Mouse (Mus musculus): ENCODE results near the gene Scgb2b2. TPM values are rescaled to one million over a fixed set of nuclear protein-coding genes. Genes with fewer than 3 reads are reported as not detected.

The Scgb2b2 gene
- polyA plus RNA-seq (2016; fragmentation: Nextera tagmentation; extraction: Ambion mirVana): not detected in 2 replicates

DNA sequence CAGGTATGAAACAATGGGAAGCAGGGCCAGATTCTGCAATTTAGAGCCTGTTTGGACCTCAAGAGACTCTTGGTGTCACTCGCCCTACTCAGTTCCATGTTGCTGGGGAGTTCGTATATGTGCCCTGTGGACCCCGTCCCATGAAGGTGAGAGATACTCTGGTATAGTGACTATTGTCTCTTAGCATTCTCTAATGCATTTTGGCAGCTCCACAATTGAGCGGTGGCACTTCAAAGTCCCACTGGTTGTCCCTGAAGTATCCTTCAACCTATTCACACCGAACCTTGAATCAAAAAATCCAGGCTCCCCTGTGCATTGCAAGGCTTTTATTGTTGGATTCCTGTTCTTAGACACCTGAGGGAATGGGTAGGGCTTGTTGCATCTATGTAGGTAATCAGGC is at the start of gene Scgb2b2:
Scgb2b2 (plus strand) TSS at position 301 of the 400 bp plus-strand sequence.
- Histone ChIP-seq H3K4me1 (no peaks in the 10 kb centered on the region), H3K4me3 (no peak within 1 kb of the TSS), H3K9me3 (replicated peaks) (peaks cover 14% of the 10 kb centered on the region), H3K27me3 (ENCODE audit: low read depth, poor library complexity, severe bottlenecking) (no peaks in the 10 kb centered on the region), H3K27ac (no peak within 1 kb of the TSS), H3K36me3 (no peaks in the 10 kb centered on the region)
- DNase-seq (ENCODE audit: low spot score): no peak
- WGBS: 89% methylated on average over 5 of the region's 5 CpGs

DNA sequence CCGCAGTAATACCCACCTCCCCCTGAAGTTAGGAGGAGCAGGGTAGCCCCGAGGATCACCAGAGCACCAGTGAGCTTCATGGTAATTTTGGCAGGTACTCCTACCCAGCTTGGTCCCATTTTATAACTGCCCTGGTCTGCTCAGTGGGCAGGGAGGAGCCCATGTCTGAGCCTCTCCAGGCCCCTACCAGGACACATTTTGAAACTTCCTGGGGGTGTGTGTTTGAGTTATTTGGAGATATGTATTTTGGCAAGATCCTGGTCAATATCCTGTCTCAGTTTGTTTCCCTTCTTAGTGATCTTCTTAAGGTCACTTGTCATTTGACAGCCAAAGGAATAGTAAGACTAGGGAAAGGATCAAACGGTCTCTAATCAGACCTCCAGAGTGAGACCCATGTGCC is 1.4 kb downstream of the Scgb2b2 start, which contains the start of gene Scgb1b2:
Scgb1b2 (minus strand) TSS at position 101 of the 400 bp plus-strand sequence.
- Histone ChIP-seq H3K27ac (no peak within 1 kb of the TSS), H3K36me3 (no peaks in the 10 kb centered on the region), H3K9me3 (replicated peaks) (peaks cover 14% of the 10 kb centered on the region), H3K4me1 (no peaks in the 10 kb centered on the region), H3K4me3 (no peak within 1 kb of the TSS), H3K27me3 (ENCODE audit: low read depth, poor library complexity, severe bottlenecking) (no peaks in the 10 kb centered on the region)
- no peak for DNase-seq (ENCODE audit: low spot score)
- WGBS: 84% methylated on average over 3 of the region's 3 CpGs

Other genes with a start within 250 kb of the Scgb2b2 start
- gene Fxyd5, start 248.0 kb upstream of the Scgb2b2 start, polyA plus RNA-seq (2016; fragmentation: Nextera tagmentation; extraction: Ambion mirVana): 8.0 and 8.1 TPM in 2 replicates
- gene Fxyd7, start 239.0 kb upstream of the Scgb2b2 start, polyA plus RNA-seq (2016; fragmentation: Nextera tagmentation; extraction: Ambion mirVana): 0.30 and 1.3 TPM in 2 replicates
- 6.2 and 7.7 TPM in 2 replicates for gene Fxyd1, start 233.3 kb upstream of the Scgb2b2 start, polyA plus RNA-seq (2016; fragmentation: Nextera tagmentation; extraction: Ambion mirVana)
- gene Lgi4, start 231.2 kb upstream of the Scgb2b2 start, polyA plus RNA-seq (2016; fragmentation: Nextera tagmentation; extraction: Ambion mirVana): 0.13 and 0.16 TPM in 2 replicates
- 7.6 and 10.0 TPM in 2 replicates for gene Fxyd3, start 213.8 kb upstream of the Scgb2b2 start, polyA plus RNA-seq (2016; fragmentation: Nextera tagmentation; extraction: Ambion mirVana)
- 3.1 TPM in 2 replicates for gene Hpn, start 175.2 kb upstream of the Scgb2b2 start, polyA plus RNA-seq (2016; fragmentation: Nextera tagmentation; extraction: Ambion mirVana)
- 0.38 and 0.81 TPM in 2 replicates for gene Scn1b, start 163.5 kb upstream of the Scgb2b2 start, polyA plus RNA-seq (2016; fragmentation: Nextera tagmentation; extraction: Ambion mirVana)
- 87.3 and 106 TPM in 2 replicates for gene Gramd1a, start 134.6 kb upstream of the Scgb2b2 start, polyA plus RNA-seq (2016; fragmentation: Nextera tagmentation; extraction: Ambion mirVana)
- not detected in 2 replicates for gene Scgb1b2, start 1.3 kb downstream of the Scgb2b2 start, polyA plus RNA-seq (2016; fragmentation: Nextera tagmentation; extraction: Ambion mirVana)
- not detected in 2 replicates for gene Scgb2b3, start 71.6 kb downstream of the Scgb2b2 start, polyA plus RNA-seq (2016; fragmentation: Nextera tagmentation; extraction: Ambion mirVana)
- gene Scgb1b3, start 85.1 kb downstream of the Scgb2b2 start, polyA plus RNA-seq (2016; fragmentation: Nextera tagmentation; extraction: Ambion mirVana): not detected in 2 replicates